Mouse (Mus musculus) R1 (cell line): ENCODE results near the gene Eif4g1.
"Not testable (repeated sequence)": the region's sequence is repeated elsewhere in the genome, so short reads cannot be mapped to it uniquely, and the experiment has no call there.

Experiments used
- DNase-seq: peaks from one replicate; pipeline ENCODE4 v3.0.0-alpha.2; 2018; ENCODE audit warnings: low read depth, low spot score

Gene Eif4g1

DNA sequence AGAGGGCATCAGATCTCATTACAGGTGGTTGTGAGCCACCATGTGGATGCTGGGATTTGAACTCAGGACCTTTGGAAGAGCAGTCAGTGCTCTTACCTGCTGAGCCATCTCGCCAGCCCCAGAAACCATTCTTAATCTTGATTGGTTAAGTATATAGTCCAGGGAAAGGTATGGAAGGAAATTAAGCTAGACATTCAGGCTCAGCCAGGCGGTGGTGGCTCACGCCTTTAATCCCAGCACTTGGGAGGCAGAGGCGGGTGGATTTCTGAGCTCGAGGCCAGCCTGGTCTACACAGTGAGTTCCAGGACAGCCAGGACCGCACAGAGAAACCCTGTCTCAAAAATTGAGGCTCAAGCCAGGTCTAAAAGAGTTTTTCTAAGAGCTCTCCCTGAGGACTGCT, at the start of gene Eif4g1:
Eif4g1 (plus strand) TSS at position 301 of the 400 bp plus-strand sequence.
- DNase-seq = not testable (repeated sequence)

- DNase-seq = peak; percentile 53
These were observed 48.3 kb upstream of the Eif4g1 start for GRCm38 (mm10) chr16:20619541-20620398.

- DNase-seq = peak; percentile 35
These were observed 47.7 kb upstream of the Eif4g1 start for GRCm38 (mm10) chr16:20620399-20620735.

- peak; percentile 47 for DNase-seq
These were observed 47.3 kb upstream of the Eif4g1 start for GRCm38 (mm10) chr16:20620751-20621190.

DNA sequence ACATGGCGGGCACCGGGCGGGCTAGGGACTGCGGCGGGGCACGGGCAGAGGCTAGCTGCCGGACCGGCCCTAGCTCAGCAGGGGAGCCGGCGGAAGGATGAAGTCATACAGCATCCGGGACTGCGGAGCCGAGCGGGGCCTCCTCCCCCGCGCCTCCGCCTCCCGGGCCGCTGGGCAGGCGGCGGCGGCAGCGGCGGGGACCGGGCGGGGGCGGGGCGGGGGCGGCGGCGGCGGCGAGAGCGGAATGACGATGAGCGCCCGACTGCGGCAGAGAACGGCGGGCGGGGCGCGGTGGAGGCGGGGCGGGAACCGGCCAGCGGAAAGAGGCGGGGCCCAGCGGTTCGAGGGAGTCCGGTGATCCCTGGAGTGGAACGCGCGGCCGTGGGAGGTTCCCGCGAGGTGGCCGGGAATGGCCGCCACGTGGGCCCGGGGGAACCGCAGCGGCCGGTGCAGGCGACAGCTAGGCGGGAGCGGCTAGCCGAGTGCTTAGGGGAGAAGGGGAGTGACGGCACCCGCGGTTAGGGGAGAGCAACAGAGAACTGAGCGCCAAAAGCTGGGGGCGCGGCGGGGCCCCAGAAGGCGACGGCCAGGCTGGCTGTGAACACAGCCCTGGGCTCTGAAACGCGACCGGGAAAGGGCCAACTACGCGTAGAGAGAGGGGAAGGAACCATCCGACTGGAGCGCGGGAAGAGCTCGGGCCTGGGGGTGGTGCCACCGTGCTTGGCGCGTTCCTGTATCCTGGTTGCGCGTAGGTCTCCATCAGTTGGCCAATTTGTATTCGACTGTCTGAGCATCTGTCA, 46.7 kb upstream of the Eif4g1 start, which contains the start of gene Camk2n2:
Camk2n2 (minus strand) TSS at position 97 of the 800 bp plus-strand sequence.
- peak; percentile 60 for DNase-seq

- DNase-seq = peak; percentile 90
These were observed 46.0 kb upstream of the Eif4g1 start for GRCm38 (mm10) chr16:20621991-20622685.

- DNase-seq = no peak
These were observed 44.9 kb upstream of the Eif4g1 start for GRCm38 (mm10) chr16:20623211-20623610.

DNA sequence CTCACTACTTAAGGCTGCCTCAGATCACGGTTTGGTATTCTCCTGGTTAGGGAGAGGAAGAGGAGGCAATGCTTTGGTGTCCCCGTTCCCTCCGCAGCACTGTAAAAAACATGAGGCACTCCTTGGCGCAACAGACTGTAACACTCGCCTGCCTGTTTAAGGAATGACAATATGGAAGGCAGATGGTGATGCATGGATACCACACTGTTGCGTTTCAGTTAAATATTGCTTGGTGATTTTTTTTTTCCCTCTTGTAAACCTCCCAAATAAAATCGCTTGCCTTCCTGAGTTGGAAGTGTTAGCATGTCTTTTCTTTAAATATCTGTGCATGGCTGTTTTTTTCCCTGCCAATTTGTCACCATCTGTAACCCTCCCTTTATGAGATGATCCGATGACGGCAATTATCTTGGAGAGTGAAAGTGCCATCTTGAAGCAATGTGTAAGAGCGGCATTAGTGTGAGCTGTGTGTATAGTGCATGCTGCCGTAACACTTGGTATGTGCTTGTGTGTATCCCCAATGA, 39.2 kb upstream of the Eif4g1 start:
- no peak for DNase-seq

- DNase-seq = peak; percentile 63
These were observed 38.1 kb upstream of the Eif4g1 start, which contains the start of gene Ece2 for GRCm38 (mm10) chr16:20629731-20630634. TSS of gene Ece2 (plus strand) at chr16:20629828.

GRCm38 (mm10) chr16:20637410-20637809, 30.7 kb upstream of the Eif4g1 start:
- DNase-seq = no peak

GRCm38 (mm10) chr16:20638367-20638766, 29.7 kb upstream of the Eif4g1 start:
- no peak for DNase-seq

DNA sequence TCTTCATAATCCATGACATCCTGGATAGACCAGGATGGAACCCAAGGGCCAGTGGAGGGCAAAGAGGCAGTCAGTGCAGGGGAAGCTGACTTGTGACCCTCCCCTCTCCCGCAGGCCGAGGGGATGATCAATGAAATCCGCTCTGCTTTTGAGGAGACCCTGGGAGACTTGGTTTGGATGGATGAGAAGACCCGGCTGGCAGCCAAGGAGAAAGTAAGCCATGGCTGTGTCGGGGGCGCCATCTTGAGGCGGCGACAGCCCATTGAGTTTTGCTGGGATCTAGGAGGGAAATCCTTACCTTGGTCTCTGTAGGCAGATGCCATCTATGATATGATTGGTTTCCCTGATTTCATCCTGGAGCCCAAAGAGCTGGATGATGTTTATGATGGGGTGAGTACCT, 26.0 kb upstream of the Eif4g1 start:
- peak; percentile 61 for DNase-seq

DNA sequence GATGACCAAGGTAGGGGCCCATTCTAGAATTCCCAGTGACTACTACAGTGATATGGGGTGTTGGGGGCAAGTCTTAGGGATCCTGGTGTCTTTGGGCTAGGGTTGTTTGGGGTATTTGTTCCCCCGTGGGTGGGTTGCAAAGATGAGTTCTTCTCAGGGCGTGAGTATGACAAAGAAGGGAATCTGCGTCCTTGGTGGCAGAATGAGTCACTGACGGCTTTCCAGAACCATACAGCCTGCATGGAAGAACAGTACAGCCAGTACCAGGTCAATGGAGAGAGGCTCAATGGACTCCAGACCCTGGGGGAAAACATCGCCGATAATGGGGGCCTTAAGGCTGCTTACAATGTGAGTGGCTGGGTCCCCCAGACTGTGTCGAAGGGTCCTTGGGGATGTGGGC, 24.2 kb upstream of the Eif4g1 start:
- DNase-seq = no peak

- peak; percentile 96 for DNase-seq
These were observed 16.8 kb upstream of the Eif4g1 start, which contains the start of gene Psmd2 for GRCm38 (mm10) chr16:20651076-20651946. TSS of gene Psmd2 (plus strand) at chr16:20651652.

DNA sequence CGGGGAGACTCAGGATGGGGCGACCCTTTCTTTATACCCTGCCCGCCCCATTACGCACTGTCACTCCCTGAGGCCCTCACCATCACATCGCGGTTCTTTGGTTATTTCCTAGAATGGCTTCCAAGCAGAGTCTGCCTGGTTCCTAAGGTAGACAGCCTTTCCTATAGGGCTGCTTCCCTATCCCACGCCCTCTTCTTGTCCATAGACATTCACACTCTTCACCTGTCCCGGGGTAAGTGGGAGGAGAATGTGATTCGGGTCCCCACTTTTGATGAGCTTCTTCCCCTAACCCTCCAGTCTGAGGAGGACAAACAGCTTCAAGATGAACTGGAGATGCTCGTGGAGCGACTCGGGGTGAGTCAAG, 16.2 kb upstream of the Eif4g1 start:
- DNase-seq = peak; percentile 52

DNA sequence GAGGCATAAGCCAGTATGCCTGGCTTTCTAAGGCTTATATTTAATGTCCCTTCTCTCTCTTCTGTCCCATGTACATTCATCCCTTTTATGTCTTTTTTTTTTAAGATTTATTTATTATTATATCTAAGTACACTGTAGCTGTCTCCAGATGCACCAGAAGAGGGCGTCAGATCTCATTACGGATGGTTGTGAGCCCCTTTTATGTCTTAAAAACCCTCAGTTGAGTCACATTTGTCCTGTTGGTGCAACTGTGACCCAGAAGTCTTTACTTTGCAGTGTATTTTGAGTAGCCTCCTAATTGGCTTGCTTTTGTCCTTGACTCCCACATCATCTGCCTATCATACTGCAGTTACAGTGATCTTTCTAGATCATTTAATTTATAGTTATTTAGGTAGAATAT, 14.8 kb upstream of the Eif4g1 start:
- peak; percentile 32 for DNase-seq

- DNase-seq = no peak
These were observed 10.5 kb upstream of the Eif4g1 start for GRCm38 (mm10) chr16:20657661-20658060.

GRCm38 (mm10) chr16:20670291-20670690, 2.2 kb downstream of the Eif4g1 start:
- DNase-seq = no peak

GRCm38 (mm10) chr16:20671886-20672285, 3.8 kb downstream of the Eif4g1 start:
- DNase-seq = peak; percentile 79
